Mouse (Mus musculus) C2C12 (cell line): ENCODE results near the gene Ttyh1. TPM values are rescaled to one million over a fixed set of nuclear protein-coding genes. Genes with fewer than 3 reads are reported as not detected.

Source experiments
- H3K27me3 ChIP-seq: one replicate; pipeline ENCODE4 v1.6.1; 2011; ENCODE audit not compliant: control insufficient read depth, insufficient read depth, insufficient read length
- H3K36me3 ChIP-seq: one replicate; pipeline ENCODE4 v1.6.1; 2011; ENCODE audit not compliant: control insufficient read depth, insufficient read depth
- H3K4me3 ChIP-seq: one replicate; pipeline ENCODE4 v1.5.1; 2011; ENCODE audit warnings: mild to moderate bottlenecking, control low read depth; ENCODE audit not compliant: poor library complexity, insufficient read depth, severe bottlenecking
- H3K79me2 ChIP-seq: one replicate; pipeline ENCODE4 v1.6.1; 2011; ENCODE audit not compliant: control insufficient read depth, insufficient read depth
- H3K79me3 ChIP-seq: one replicate; pipeline ENCODE4 v1.6.1; 2011; ENCODE audit warnings: low read depth, control low read depth
- H3ac ChIP-seq: one replicate; pipeline ENCODE3; 2011; ENCODE audit warnings: low read depth; ENCODE audit not compliant: control insufficient read depth, insufficient read length
- CEBPB ChIP-seq: IDR thresholded peaks from one replicate; pipeline ENCODE4 v1.6.1; 2011; ENCODE audit warnings: low read depth, mild to moderate bottlenecking, control low read depth, moderate library complexity
- CTCF ChIP-seq: IDR thresholded peaks from one replicate; pipeline ENCODE4 v1.5.1; 2011; ENCODE audit not compliant: control insufficient read depth, insufficient read depth, insufficient read length
- FOSL1 ChIP-seq: IDR thresholded peaks from one replicate; pipeline ENCODE4 v1.8.0; 2011; ENCODE audit warnings: mild to moderate bottlenecking, low read length; ENCODE audit not compliant: poor library complexity, insufficient read depth, severe bottlenecking
- MAX ChIP-seq: IDR thresholded peaks from one replicate; pipeline ENCODE4 v1.6.1; 2011; ENCODE audit warnings: mild to moderate bottlenecking, control low read depth
- MYOD1 ChIP-seq: IDR thresholded peaks from one replicate; pipeline ENCODE4 v1.6.1; 2011; ENCODE audit warnings: low read depth; ENCODE audit not compliant: control insufficient read depth, insufficient read length
- MYOG ChIP-seq: IDR thresholded peaks from one replicate; pipeline ENCODE4 v1.6.1; 2011; ENCODE audit not compliant: control insufficient read depth, insufficient read length; ENCODE audit errors: extremely low read depth
- USF1 ChIP-seq: IDR thresholded peaks from one replicate; pipeline ENCODE4 v1.6.1; 2011; ENCODE audit warnings: low read depth, mild to moderate bottlenecking, control low read depth, moderate library complexity
- polyA plus RNA-seq: library from polyadenylated mRNA; unstranded; fragments of >200 nt; fragmentation: generic; extraction: Trizol; gene quantifications from one replicate; pipeline ENCODE4 v1.2.1, GENCODE M21; 2012; ENCODE audit warnings: missing spikeins

Ttyh1 gene
- polyA plus RNA-seq, 1 experiment = 0.05 TPM

- no peaks in the 10 kb centered on the region for H3K27me3 ChIP-seq
- peaks cover 13% of the 10 kb centered on the region for H3K79me2 ChIP-seq
- H3ac ChIP-seq = no peak overlapping the region
- TF ChIP-seq MAX (no peak), MYOG (no peak), CEBPB (no peak), CTCF (no peak), USF1 (no peak), FOSL1 (no peak), MYOD1 (no peak)
- H3K79me3 ChIP-seq = peaks cover 7% of the 10 kb centered on the region
- H3K36me3 ChIP-seq = peaks cover 70% of the 10 kb centered on the region
- H3K4me3 ChIP-seq = no peak overlapping the region
These were observed 25.8 kb downstream of the Ttyh1 start for GRCm38 (mm10) chr7:4144766-4145551.

GRCm38 (mm10) chr7:4145552-4146190 lies 26.5 kb downstream of the Ttyh1 start:
- TF ChIP-seq MYOD1 (no peak), USF1 (no peak), CTCF (peak; percentile 71), MYOG (no peak)
- Histone ChIP-seq H3K36me3 (peaks cover 63% of the 10 kb centered on the region), H3K4me3 (no peak overlapping the region), H3K79me3 (peaks cover 3% of the 10 kb centered on the region), H3K79me2 (peaks cover 6% of the 10 kb centered on the region), H3ac (no peak overlapping the region), H3K27me3 (no peaks in the 10 kb centered on the region)

GRCm38 (mm10) chr7:4146241-4147180 lies 27.3 kb downstream of the Ttyh1 start:
- Histone ChIP-seq H3K4me3 (no peak overlapping the region), H3K36me3 (peaks cover 55% of the 10 kb centered on the region), H3ac (no peak overlapping the region), H3K79me3 (peaks cover 2% of the 10 kb centered on the region), H3K27me3 (no peaks in the 10 kb centered on the region), H3K79me2 (no peaks in the 10 kb centered on the region)
- TF ChIP-seq MAX (no peak), FOSL1 (no peak), CTCF (no peak), MYOD1 (no peak), CEBPB (no peak), USF1 (no peak), MYOG (no peak)

GRCm38 (mm10) chr7:4147371-4147770 lies 28.2 kb downstream of the Ttyh1 start:
- Histone ChIP-seq H3K27me3 (no peaks in the 10 kb centered on the region), H3K79me3 (no peaks in the 10 kb centered on the region), H3K4me3 (no peak overlapping the region), H3K79me2 (no peaks in the 10 kb centered on the region), H3K36me3 (peaks cover 46% of the 10 kb centered on the region), H3ac (no peak overlapping the region)
- TF ChIP-seq MAX (no peak), MYOD1 (no peak), CEBPB (no peak), CTCF (no peak), FOSL1 (no peak), MYOG (no peak), USF1 (no peak)

- Histone ChIP-seq H3K4me3 (no peak overlapping the region), H3K79me3 (no peaks in the 10 kb centered on the region), H3ac (no peak overlapping the region), H3K79me2 (no peaks in the 10 kb centered on the region), H3K27me3 (no peaks in the 10 kb centered on the region), H3K36me3 (peaks cover 41% of the 10 kb centered on the region)
- TF ChIP-seq FOSL1 (no peak), MYOG (no peak), CEBPB (no peak), USF1 (no peak), CTCF (no peak), MYOD1 (no peak), MAX (no peak)
These were observed 28.6 kb downstream of the Ttyh1 start for GRCm38 (mm10) chr7:4147836-4148235.
